In genomic region chr3:143750128-143750527, GRCm38 (mm10) we compare ENCODE assay signal across 15 mouse cellular contexts.
A peak's percentile ranks its signal among the peaks of the same experiment; 100 is the strongest.
DNase-seq lines count a peak whose midpoint lies in the region.
"Had no signal": no experiment of that assay in that cellular context is flagged by ENCODE, and none has a peak within 500 bp of the region (broad histone marks: within the 10 kb centered on the region; RNA-seq: fewer than 3 reads in every experiment).

No protein-coding gene starts in this region.

- DNase-seq in adrenal gland, adult (ENCODE audit: inconsistent age in 2 of 2, low spot score in 1 of 2) = peak; percentile 63 to 87
- DNase-seq in adrenal gland, postnatal 4 days (ENCODE audit: low spot score in 2 of 2) = no peak
- DNase-seq in left cerebral cortex, postnatal 4 days = peak; percentile 11
- no peak for DNase-seq in left cerebral cortex, postnatal 14 days (ENCODE audit: low spot score in 2 of 2)
- peak; percentile 71 for DNase-seq in adrenal gland, adult 2 months
- peak; percentile 51 to 52 for DNase-seq in adrenal gland, postnatal 36 days
- no peak for DNase-seq in embryo, embryonic 10.5 days (ENCODE audit: low spot score)
- DNase-seq: cerebellum, adult 11 months; cerebellum, adult 9-11 months; gastrocnemius, postnatal 10 days; heart, postnatal 36 days; kidney, postnatal 25 days; liver, postnatal 0 days; spleen, adult 18-20 months; thymus, postnatal 14 days had no signal

- intact Hi-C loops in left cerebral cortex, postnatal 4 days (cut with DNase I) = no loop called here
- intact Hi-C loops in left cerebral cortex, postnatal 14 days (cut with DNase I) = no loop called here

Comparison
In these comparisons a context has a peak if more than half of its experiments do, and no peak if none do; other contexts are left out.
1. DNase-seq: peak in adrenal gland, adult (2 of 2), left cerebral cortex, postnatal 4 days (single experiment), adrenal gland, adult 2 months (single experiment) and adrenal gland, postnatal 36 days (2 of 2); none in adrenal gland, postnatal 4 days (0 of 2), left cerebral cortex, postnatal 14 days (0 of 2) and embryo, embryonic 10.5 days (single experiment).